Mouse (Mus musculus): ENCODE measurements around the gene Ptpdc1.

GRCm38 (mm10) chr13:48651132-48652065, 25.9 kb upstream of the Ptpdc1 start:
- TF ChIP-seq CTCF (IDR thresholded peaks at IDR 0.05; ENCODE audit: low read depth, low read length) (no peak), GATA1 (IDR thresholded peaks at IDR 0.05; ENCODE audit: borderline replicate concordance, low read length) (no peak), GATA2 (IDR thresholded peaks at IDR 0.05; ENCODE audit: borderline replicate concordance, low read depth, low read length) (no peak)

Measured in G1E (cell line).